Mouse (Mus musculus) C2C12 (cell line): ENCODE data around the gene Fanci. TPM values are rescaled to one million over a fixed set of nuclear protein-coding genes. Genes with fewer than 3 reads are reported as not detected.

ENCODE experiments used
- H3K27me3 ChIP-seq: one replicate; pipeline ENCODE4 v1.6.1; 2011; ENCODE audit not compliant: control insufficient read depth, insufficient read depth, insufficient read length
- H3K36me3 ChIP-seq: one replicate; pipeline ENCODE4 v1.6.1; 2011; ENCODE audit not compliant: control insufficient read depth, insufficient read depth
- H3K4me3 ChIP-seq: one replicate; pipeline ENCODE4 v1.5.1; 2011; ENCODE audit warnings: mild to moderate bottlenecking, control low read depth; ENCODE audit not compliant: poor library complexity, insufficient read depth, severe bottlenecking
- H3K79me2 ChIP-seq: one replicate; pipeline ENCODE4 v1.6.1; 2011; ENCODE audit not compliant: control insufficient read depth, insufficient read depth
- H3K79me3 ChIP-seq: one replicate; pipeline ENCODE4 v1.6.1; 2011; ENCODE audit warnings: low read depth, control low read depth
- H3ac ChIP-seq: one replicate; pipeline ENCODE3; 2011; ENCODE audit warnings: low read depth; ENCODE audit not compliant: control insufficient read depth, insufficient read length
- CEBPB ChIP-seq: IDR thresholded peaks from one replicate; pipeline ENCODE4 v1.6.1; 2011; ENCODE audit warnings: low read depth, mild to moderate bottlenecking, control low read depth, moderate library complexity
- CTCF ChIP-seq: IDR thresholded peaks from one replicate; pipeline ENCODE4 v1.5.1; 2011; ENCODE audit not compliant: control insufficient read depth, insufficient read depth, insufficient read length
- FOSL1 ChIP-seq: IDR thresholded peaks from one replicate; pipeline ENCODE4 v1.8.0; 2011; ENCODE audit warnings: mild to moderate bottlenecking, low read length; ENCODE audit not compliant: poor library complexity, insufficient read depth, severe bottlenecking
- MAX ChIP-seq: IDR thresholded peaks from one replicate; pipeline ENCODE4 v1.6.1; 2011; ENCODE audit warnings: mild to moderate bottlenecking, control low read depth
- MYOD1 ChIP-seq: IDR thresholded peaks from one replicate; pipeline ENCODE4 v1.6.1; 2011; ENCODE audit warnings: low read depth; ENCODE audit not compliant: control insufficient read depth, insufficient read length
- MYOG ChIP-seq: IDR thresholded peaks from one replicate; pipeline ENCODE4 v1.6.1; 2011; ENCODE audit not compliant: control insufficient read depth, insufficient read length; ENCODE audit errors: extremely low read depth
- USF1 ChIP-seq: IDR thresholded peaks from one replicate; pipeline ENCODE4 v1.6.1; 2011; ENCODE audit warnings: low read depth, mild to moderate bottlenecking, control low read depth, moderate library complexity
- polyA plus RNA-seq: library from polyadenylated mRNA; unstranded; fragments of >200 nt; fragmentation: generic; extraction: Trizol; gene quantifications from one replicate; pipeline ENCODE4 v1.2.1, GENCODE M21; 2012; ENCODE audit warnings: missing spikeins

Fanci gene
- polyA plus RNA-seq, 1 experiment = 4.3 TPM

GRCm38 (mm10) chr7:79474831-79475399, 83.2 kb downstream of the Fanci start:
- no peaks in the 10 kb centered on the region for H3K79me2 ChIP-seq
- H3ac ChIP-seq = no peak overlapping the region
- H3K27me3 ChIP-seq = peaks cover 3% of the 10 kb centered on the region
- no peaks in the 10 kb centered on the region for H3K36me3 ChIP-seq
- H3K79me3 ChIP-seq = no peaks in the 10 kb centered on the region
- H3K4me3 ChIP-seq = no peak overlapping the region
- no peak for TF ChIP-seq FOSL1
- TF ChIP-seq MAX = no peak
- no peak for TF ChIP-seq USF1
- TF ChIP-seq MYOG = no peak
- TF ChIP-seq CEBPB = no peak

GRCm38 (mm10) chr7:79486528-79486927, 94.8 kb downstream of the Fanci start:
- H3K79me3 ChIP-seq = no peaks in the 10 kb centered on the region
- no peaks in the 10 kb centered on the region for H3K79me2 ChIP-seq
- no peaks in the 10 kb centered on the region for H3K36me3 ChIP-seq
- peaks cover 16% of the 10 kb centered on the region for H3K27me3 ChIP-seq
- no peak overlapping the region for H3K4me3 ChIP-seq
- no peak for TF ChIP-seq USF1
- no peak for TF ChIP-seq FOSL1
- no peak for TF ChIP-seq MAX
- TF ChIP-seq CTCF = no peak
- peak overlapping the region; percentile 15 for H3ac ChIP-seq

- Histone ChIP-seq H3K79me2 (no peaks in the 10 kb centered on the region), H3K36me3 (no peaks in the 10 kb centered on the region), H3ac (no peak overlapping the region), H3K27me3 (peaks cover 44% of the 10 kb centered on the region), H3K79me3 (no peaks in the 10 kb centered on the region), H3K4me3 (no peak overlapping the region)
- no peak for TF ChIP-seq CEBPB
- TF ChIP-seq MAX = no peak
- peak; percentile 63 for TF ChIP-seq CTCF
- no peak for TF ChIP-seq FOSL1
These were observed 102.2 kb downstream of the Fanci start for GRCm38 (mm10) chr7:79493915-79494314.

- no peaks in the 10 kb centered on the region for H3K36me3 ChIP-seq
- H3K79me3 ChIP-seq = no peaks in the 10 kb centered on the region
- H3K79me2 ChIP-seq = no peaks in the 10 kb centered on the region
- TF ChIP-seq USF1 (no peak), CTCF (peak; percentile 97)
- no peak overlapping the region for H3ac ChIP-seq
- peaks cover 52% of the 10 kb centered on the region for H3K27me3 ChIP-seq
- H3K4me3 ChIP-seq = no peak overlapping the region
These were observed 104.5 kb downstream of the Fanci start for GRCm38 (mm10) chr7:79495988-79496815.

- no peak overlapping the region for H3K4me3 ChIP-seq
- no peak overlapping the region for H3ac ChIP-seq
- H3K36me3 ChIP-seq = no peaks in the 10 kb centered on the region
- no peak for TF ChIP-seq MYOG
- no peak for TF ChIP-seq CEBPB
- H3K79me2 ChIP-seq = no peaks in the 10 kb centered on the region
- no peaks in the 10 kb centered on the region for H3K79me3 ChIP-seq
- peaks cover 58% of the 10 kb centered on the region for H3K27me3 ChIP-seq
These were observed 105.1 kb downstream of the Fanci start for GRCm38 (mm10) chr7:79496816-79497328.

GRCm38 (mm10) chr7:79497701-79498115, 106.0 kb downstream of the Fanci start:
- Histone ChIP-seq H3K79me2 (no peaks in the 10 kb centered on the region), H3K4me3 (no peak overlapping the region), H3ac (no peak overlapping the region), H3K27me3 (peaks cover 63% of the 10 kb centered on the region), H3K79me3 (no peaks in the 10 kb centered on the region), H3K36me3 (no peaks in the 10 kb centered on the region)
- TF ChIP-seq CEBPB (no peak), MYOD1 (no peak), MAX (no peak), CTCF (no peak), USF1 (no peak), MYOG (no peak), FOSL1 (no peak)
